Mouse (Mus musculus) kidney, adult 9 months (tissue): Measurements from ENCODE around the gene Zdhhc5.
"Not testable (repeated sequence)": the region's sequence is repeated elsewhere in the genome, so short reads cannot be mapped to it uniquely, and the experiment has no call there.

Experiments
- DNase-seq: peaks from one replicate; pipeline ENCODE4 v3.0.0; 2022

Gene Zdhhc5

GRCm38 (mm10) chr2:84688080-84688844, 26.7 kb downstream of the Zdhhc5 start:
- DNase-seq: no peak

- DNase-seq: no peak
Observed at GRCm38 (mm10) chr2:84682605-84683183, 32.3 kb downstream of the Zdhhc5 start.

DNA sequence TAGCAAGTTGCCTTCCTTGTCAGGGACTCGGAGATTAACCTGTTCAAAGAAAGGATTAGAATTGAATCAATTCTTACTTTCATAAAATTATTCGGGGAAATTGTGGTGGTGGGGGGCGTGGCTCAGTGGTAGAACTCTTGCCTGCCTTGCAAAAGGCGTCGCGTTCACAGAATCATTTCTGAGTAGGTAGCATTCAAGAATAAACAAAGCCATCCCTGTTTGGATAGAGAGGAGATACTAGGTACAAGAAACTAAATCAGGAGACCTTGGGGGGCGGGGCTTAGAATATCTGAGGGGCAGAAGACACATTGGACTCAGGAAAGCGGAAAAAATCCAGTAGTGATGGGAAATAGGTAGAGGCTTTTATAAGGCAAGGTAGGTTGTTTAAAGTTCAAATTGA, 36.0 kb downstream of the Zdhhc5 start, which contains the start of gene Tmx2:
Gene Tmx2 (minus strand): TSS at position 125 of the 400 bp plus-strand sequence.
- DNase-seq: no peak

DNA sequence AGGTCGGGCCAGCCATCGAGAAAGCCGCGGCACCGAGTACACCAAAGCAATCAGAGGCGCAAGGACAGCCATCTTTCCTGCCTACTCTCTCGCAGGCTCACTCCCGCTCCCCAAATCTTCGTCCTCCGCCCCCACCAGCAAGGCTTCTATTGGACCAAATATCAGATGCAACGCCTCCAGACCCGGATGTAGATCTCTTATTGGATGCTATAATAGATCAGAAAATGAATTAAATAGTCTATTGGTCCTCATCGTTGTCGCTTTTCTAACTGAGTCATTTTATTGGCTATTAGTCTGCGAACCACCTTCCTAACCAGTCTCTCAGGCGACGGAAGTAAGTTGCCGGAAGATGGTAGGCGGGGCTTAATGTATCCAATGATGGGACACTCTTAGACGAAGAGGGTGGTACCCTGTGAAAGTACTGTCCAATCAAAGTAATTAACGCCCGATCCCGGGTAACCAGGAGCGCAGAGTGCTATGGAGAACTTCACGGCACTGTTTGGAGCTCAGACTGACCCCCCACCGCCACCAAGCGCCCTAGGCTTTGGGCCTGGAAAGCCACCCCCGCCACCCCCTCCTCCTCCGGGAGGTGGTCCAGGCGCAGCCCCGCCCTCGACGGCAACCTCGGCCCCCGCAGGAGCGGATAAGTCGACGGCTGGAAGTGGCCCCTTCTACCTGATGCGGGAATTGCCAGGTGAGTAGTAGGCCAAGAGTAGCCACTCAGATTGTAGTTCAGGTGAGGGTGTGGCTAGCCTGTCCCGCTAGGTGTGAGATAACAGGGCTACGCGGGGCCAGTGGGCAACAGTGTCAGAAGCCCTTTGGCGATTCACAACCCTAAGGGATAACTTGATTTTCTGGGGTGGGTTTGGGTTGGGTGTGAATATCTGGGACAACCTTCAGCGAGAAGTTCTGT, 36.8 kb downstream of the Zdhhc5 start, which contains the start of the genes Gm28635 and Med19:
Gene Gm28635 (minus strand): TSS at position 74 of the 913 bp plus-strand sequence.
Gene Med19 (plus strand): TSS at position 435 of the 913 bp plus-strand sequence.
- peak; percentile 99 for DNase-seq

DNA sequence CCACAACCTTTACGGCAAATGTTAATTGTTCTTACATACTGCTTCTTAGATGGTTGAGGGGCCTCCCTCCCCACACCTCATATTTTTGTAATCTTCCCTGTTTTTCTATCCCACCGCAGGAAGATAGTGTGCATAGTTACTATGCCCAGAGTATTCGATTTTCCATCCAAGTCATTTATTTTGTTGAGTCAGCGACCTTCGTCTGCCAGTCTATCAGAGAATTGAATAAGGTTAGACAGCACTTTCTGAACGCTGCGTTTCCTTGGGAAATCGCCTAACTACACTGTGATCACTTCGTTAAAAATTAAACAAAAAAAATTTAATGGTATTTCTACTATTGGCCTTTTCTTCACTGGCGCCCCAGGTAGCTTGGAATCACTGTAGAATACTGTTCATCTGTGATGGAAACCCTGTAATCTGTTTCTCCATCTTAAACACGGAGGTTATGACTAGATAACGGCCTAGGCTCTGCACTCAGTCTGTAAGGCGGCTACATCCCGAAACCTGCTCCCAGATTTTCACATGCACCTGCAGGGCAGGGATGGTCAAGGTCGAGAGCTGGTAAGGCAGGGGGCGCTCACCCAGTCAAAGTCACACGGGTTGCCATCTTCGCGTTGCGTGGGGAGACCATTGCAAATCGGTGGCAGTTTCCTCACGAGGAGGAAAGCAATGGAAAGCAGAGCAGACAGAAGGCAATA, 37.6 kb downstream of the Zdhhc5 start:
- DNase-seq: no peak

DNA sequence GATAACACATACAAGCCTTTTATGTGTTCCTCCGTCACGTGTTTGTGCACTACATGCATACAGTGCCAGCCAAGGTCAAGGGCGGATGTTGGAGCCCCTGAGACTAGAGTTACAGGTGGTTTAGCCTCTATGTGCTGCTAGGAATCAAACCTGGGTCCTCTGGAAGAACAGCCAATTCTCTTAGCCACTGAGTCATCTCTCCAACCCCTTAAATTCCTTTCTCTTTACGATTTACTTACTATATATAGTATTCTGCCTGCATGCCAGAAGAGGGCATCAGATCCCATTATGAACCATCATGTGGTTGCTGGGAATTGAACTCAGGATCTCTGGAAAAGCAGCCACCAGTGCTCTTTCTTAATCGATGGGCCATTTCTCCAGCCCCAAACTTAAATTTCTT, 43.4 kb downstream of the Zdhhc5 start:
- not testable (repeated sequence) for DNase-seq

DNA sequence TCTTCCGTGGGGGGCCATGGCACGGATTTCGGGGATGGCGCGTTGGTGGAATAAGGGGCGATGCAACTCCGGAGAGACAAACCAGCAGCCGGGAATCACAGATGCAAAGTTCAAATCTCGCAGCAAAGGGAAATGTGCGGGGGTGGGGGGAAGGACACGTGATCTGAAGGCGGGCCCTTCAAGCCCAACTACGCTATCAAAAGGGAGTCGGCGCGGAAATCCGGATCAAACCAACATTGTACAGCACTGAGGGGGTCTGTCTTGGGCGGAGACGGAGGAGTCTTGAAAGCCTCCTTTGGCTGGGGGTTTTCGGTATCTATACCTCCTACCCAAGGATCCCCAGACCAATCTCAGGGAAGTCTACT, 44.4 kb downstream of the Zdhhc5 start, which contains the start of gene Selenoh:
Gene Selenoh (minus strand): TSS at position 202 of the 365 bp plus-strand sequence.
- DNase-seq: peak; percentile 81

GRCm38 (mm10) chr2:84669828-84670568, 45.0 kb downstream of the Zdhhc5 start:
- DNase-seq: no peak

GRCm38 (mm10) chr2:84666081-84666480, 48.9 kb downstream of the Zdhhc5 start:
- DNase-seq: peak; percentile 41

DNA sequence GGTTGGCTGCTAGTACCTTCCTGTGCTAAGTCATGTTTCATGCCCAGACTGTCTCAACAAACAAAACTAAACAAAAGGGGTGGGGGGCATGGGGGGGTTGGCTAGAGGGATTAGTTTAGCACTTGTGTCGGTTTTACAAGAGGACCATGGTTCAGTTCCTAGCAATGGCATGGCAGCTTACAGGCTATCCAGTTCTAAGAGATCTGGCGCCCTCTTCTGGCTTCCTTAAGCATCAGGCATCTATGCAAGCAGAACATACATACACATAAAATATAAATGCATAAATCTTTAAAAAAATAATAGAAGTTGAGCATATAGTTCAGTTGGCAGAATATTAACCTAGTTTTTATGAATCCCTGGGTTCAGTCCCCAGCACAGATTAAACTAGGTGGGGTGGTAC, 52.1 kb downstream of the Zdhhc5 start:
- DNase-seq: peak; percentile 64

DNA sequence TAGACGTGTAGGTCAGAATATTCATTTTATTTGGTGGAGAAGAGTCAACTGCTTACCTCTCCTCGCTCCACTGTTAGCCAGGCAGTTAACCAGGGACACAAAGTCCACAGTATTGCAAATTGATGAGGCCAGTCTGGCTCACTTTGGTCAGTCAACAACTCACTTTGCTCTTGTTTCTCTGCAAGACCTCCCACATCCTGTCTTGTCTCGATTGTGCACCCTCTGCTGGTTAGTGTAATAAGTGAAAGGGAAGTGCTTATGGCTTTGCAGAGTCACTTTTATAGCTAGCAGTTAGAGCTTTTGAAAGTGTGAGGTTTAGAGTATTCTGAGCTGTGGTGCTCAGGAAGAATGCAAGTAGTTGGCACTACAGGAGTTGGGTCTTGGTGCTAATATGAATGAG, 54.7 kb downstream of the Zdhhc5 start:
- peak; percentile 87 for DNase-seq

- DNase-seq: no peak
Observed at GRCm38 (mm10) chr2:84658806-84659205, 56.2 kb downstream of the Zdhhc5 start, which contains the start of gene Btbd18. Btbd18 (plus strand) TSS chr2:84659079.

GRCm38 (mm10) chr2:84655864-84656263, 59.1 kb downstream of the Zdhhc5 start:
- no peak for DNase-seq

DNA sequence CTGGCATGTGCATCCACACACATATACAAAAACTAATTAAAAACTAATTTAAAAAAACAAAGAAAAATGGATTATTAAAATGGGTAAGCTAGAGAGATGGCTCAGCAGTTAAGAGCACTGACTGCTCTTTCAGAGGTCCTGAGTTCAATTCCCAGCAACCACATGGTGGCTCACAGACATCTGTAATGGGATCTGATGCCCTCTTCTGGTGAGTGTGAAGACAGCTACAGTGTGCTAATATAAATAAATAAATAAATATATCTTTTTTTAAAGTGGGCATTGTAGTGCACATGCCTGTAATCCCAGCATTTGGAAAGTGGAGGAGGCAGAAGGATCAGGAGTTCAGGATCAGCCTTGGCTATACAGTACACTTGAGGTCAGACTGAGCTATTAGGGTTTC, 61.6 kb downstream of the Zdhhc5 start:
- DNase-seq: peak; percentile 36

GRCm38 (mm10) chr2:84650464-84651195, 64.3 kb downstream of the Zdhhc5 start, which contains the start of gene Ctnnd1:
Ctnnd1 (minus strand) TSS chr2:84650765.
- DNase-seq: peak; percentile 94

GRCm38 (mm10) chr2:84649674-84650073, 65.3 kb downstream of the Zdhhc5 start:
- DNase-seq: peak; percentile 35

DNA sequence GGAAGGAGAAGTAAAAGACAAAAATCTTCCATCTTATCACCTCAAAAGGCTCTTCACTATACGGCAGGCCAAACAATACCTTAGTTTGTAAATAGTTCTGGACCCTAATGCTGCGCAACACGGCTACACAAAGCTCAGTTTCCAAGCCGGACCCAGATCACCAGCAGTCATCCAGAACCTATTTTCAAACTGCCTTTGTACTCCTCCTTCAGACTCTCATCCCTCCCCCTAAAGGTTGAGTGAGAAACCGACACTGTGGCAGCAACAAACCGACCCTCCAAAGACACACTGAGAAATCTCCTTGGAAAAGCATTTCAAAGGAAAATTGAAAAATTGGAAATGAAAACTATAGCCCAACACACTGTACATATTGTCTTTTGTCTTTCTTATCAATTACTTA, 66.6 kb downstream of the Zdhhc5 start:
- no peak for DNase-seq

DNA sequence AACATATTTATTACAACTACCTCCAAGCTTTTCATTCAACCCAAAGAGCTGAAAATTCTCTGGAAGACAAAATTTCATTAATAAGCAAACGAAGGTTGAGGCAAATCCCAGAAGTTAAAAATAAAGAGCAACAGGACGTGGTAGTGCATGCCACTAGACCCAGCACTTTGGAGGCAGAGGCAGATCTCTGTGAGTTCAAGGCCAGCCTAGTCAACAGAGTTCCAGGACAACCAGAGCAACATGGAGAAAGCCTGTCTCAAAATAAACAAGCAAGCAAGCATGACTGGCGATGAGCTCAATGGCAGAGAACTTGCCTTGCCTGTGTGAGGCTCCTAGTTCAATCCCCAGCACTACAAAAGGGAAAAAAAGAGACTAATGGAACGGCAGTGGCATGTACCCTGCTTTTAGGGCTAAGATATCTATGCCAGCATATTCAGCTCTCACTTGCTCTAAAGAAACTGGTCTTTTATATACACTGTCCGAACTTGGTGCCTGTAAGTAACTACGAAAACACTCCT, 67.9 kb downstream of the Zdhhc5 start:
- no peak for DNase-seq

GRCm38 (mm10) chr2:84646138-84646537, 68.8 kb downstream of the Zdhhc5 start:
- no peak for DNase-seq

DNA sequence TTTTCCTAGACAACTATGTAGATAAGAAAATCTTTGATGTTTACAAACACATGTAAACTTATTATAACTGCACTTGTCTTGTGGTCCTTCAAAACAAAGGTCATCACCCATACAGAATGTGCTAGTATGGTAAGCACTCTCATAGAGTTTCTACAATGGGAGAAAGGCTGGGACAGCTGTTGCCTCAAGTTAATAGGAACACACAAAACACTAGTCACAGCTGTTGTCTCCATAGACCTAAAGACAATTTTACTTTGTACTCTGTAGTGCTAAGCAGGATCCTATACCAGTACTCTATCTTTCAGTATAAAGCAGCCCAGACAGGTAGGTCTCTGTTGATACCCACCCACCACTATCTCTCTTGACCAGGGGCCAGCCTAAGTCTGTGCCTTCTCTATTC, 74.1 kb downstream of the Zdhhc5 start:
- DNase-seq: no peak
